Mouse (Mus musculus): ENCODE measurements around the gene Acsl1.
"Not testable (repeated sequence)": the region's sequence is repeated elsewhere in the genome, so short reads cannot be mapped to it uniquely, and the experiment has no call there.

Gene Acsl1

DNA sequence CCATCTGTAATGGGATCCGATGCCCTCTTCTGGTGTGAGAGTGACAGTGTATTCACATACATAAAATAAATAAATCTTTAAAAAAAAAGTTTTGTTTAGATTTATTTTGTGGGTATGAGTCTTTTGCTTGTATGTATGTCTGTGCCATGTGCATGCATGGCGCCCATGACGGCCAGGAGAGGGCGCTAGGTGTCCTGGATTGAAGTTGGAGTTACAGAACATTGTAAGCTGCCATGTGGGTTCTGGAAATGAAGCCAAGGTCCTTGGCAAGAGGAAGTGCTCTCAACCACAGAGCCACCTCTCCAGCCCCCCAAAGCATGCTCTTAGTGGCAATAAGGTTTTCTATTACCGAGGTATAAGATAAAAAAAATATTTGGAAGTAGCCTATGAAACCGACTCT, 88.6 kb downstream of the Acsl1 start:
- peak; percentile 69 for DNase-seq (ENCODE audit: extremely low read depth, low read depth)

DNA sequence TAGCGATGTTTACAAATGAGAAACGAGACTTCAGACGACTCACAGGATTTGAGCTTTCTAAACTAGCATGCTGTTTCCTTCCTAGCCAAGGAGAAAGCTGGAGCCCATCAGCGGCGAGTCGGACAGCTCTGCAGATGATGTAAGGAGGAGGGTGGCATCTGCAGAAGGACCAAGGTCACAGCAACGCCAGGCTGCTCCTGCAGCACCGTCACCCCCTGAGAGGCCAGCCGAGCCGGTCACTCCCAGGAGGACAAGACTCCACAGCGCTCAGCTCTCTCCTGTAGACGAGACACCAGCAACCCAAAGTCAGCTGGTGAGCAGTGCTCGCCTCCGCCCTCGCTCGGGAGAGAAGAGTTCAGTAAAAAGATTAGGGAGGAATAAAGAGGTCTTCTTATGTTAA, 91.5 kb downstream of the Acsl1 start:
- DNase-seq (ENCODE audit: extremely low read depth, low read depth), result no peak

DNA sequence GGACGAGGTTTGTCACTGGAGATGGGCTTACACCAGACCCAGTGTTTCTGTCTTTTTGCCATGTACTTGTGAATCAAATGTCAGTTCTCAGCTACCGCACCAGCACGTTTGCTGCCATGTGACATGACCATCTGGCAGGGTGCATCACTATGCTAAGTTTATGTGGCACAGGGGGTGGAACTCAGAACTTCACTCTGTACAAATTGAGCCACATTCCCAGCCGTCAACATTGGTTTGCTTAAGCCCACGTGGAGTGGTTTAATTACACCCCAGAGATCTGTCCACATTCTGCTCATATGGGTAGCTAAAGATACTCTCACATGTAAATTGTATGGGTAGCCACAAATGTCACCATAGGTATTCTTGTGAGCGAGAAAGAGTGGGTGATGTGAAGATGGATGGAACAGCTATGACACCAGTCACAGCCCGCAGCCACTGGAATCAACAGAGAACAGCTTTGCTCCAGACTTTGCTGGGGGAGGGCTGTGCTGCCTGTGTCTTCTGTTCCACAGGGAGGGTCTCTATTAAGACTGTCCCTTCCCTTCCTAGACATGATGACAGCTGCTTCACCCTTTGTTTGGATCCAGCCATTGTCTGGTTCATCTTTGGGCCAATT, 96.2 kb downstream of the Acsl1 start:
- DNase-seq (ENCODE audit: extremely low read depth, low read depth), result no peak

DNA sequence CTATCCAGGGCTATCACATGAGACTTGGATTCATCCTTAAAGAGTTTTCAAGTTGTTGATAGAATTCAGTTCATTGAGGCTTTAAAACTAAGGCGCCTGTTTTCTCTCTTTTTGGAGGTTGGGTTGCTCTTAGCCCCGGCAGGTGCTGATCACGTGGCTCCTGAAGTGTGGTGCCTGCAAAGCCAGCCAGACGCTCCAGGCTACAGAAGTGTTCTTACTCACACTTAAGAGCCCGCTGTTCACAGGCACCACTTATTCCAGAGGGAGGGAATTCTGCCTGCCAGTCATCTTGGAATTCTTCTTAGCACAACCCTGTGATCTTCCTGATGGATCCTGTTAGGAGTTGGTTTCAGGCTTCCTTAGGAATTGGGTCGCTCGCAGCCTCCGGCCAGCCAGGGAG, 97.1 kb downstream of the Acsl1 start:
- DNase-seq (ENCODE audit: extremely low read depth, low read depth), result no peak

DNA sequence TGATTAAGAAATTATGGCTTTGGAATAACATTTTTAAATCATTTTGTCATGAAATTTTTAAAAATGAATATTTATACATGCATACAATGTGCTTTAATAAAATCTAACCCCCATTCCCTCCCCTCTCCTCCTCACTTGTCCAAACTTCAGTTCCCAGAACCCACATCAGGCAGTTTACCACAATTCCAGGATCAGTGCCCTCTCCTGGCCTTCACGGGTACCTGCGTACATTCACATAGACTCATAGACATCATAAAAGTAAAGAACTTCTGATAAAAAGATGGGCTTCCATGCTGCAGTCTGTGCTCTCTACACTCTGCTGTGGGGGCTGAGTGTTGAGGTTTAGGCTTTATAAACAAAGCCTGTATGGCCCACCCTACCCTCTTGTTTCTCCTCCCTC, 98.1 kb downstream of the Acsl1 start:
- DNase-seq (ENCODE audit: extremely low read depth, low read depth), result no peak

DNA sequence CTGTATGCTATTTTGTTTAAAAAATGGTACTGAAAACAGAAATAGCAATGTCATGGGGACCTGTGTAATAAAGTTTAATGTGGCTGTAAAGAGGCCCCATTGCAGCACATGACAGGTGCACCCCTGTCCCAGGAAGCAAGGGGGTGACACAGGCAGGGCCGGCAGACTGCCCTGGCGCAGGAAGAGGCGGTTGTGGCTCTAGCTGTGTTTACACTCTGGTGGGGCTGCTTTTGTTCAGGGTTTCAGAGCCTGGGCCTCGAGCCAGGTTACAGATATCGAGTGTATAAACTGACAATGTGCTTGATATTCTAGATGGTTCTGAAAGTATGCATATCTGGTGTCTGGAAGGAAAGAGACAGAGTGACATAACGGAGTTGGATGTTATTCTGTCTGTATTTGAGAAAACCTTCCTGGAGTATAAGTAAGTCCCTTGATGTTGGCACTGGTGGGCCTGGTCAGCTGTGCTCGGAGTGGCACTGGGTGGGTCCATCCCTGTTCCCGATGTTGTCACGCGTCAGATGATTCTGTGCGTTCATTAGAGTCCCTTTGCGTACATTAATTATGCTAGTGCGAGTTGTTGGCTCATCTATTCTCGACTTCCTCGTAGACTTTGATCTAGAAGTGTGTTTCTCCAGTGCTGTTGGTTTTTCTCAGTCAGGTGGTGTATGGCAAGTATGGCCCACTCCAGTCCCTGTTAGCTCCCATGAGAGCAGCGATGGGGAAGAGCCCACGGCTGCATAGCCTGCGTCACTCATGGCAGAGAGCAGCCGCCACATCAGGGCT, 99.0 kb downstream of the Acsl1 start:
- DNase-seq (ENCODE audit: extremely low read depth, low read depth), result no peak

DNA sequence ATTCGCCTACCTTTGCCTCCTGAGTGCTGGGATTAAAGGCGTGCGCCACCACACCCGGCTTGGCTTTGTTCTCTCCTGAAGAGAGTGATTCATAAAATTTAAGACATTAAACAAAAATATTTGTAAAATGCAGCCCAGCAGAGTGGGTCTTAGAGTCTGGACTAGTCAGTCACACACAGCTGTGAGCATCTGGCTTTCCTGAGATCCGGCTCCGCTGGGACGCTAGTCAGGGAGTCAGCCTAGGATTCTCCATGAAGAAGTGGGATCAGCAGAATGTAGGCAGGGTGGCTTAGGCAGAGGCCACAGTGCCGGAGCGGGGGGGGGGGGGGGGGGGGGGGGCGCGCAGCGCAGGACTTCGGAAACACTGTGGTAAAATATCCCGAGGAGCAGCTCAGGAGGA, 99.8 kb downstream of the Acsl1 start:
- no peak for DNase-seq (ENCODE audit: extremely low read depth, low read depth)

DNA sequence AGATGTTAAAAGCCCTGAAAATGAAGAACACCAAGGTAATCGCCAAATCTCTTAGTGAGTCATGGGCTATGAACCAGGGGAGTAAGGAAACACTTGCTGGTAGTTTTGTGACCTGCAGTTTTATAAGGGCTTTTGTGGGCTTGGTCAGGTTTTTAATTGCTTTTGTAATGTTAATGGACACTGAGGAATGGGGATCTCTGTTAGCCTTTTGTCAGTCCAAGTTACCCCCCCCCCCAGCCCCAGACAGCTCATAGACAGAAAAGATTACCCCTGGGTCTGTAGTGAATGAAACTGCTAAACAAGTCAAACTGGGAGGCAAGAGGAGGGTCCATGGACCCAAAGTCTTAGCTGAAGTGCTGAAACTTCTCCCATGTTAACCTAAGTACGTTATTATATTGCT, 102.6 kb downstream of the Acsl1 start:
- DNase-seq (ENCODE audit: extremely low read depth, low read depth), result no peak

DNA sequence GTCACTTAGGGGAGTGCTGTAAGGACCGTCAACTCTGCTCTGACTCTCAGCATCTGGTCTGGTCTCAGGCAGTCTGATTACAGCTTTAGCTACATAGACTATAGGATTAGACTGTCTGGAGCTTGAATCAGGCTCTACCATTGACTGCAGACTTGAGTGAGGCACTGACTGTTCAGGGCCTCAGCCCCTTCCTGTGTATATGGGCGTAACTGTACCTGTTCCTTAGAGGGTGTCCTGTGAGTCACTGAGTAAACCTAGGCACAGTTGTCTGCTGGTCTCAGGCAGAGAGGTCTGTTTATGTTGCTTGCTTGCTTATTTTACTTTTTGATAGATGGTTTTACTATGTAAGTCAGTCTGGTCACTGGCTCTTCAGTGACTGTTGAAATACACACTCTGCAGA, 103.1 kb downstream of the Acsl1 start:
- no peak for DNase-seq (ENCODE audit: extremely low read depth, low read depth)

DNA sequence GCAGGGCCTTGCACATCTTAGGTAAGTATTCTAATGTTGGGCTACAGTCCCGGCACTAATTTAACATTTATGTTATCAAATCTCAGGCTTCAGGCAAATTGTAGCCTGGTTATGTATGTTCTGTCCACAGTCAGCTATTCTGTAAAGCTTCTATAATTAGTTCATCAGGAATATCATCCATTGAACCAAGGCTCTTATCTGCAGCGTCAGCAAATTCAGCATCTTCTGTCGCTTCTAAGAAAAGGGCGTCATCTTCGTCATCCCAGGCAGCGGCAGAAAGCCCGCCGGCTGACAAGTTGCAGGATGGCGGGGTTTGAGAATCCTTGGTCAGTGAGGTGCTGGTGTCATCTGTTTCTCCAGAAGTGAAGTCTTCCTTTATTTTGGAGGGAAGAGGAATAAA, 108.0 kb downstream of the Acsl1 start:
- no peak for DNase-seq (ENCODE audit: extremely low read depth, low read depth)

DNA sequence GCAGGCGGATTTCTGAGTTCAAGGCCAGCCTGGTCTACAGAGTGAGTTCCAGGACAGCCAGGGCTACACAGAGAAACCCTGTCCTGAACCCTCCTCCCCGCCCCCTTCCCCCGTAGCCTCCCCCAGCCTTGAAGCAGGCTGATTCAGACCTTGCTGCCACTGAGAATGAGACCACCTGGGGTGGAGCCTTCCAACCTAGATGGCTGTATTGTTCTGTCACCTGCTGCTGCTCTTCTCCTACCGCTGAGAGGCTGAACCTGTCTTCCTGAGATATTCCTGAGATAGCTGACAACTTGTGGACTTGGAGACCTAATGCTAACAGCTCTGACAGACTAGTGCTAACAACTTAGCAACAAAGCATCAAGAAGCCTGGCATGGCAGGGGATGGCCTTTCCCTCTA, 113.5 kb downstream of the Acsl1 start:
- DNase-seq (ENCODE audit: extremely low read depth, low read depth), result not testable (repeated sequence)

DNA sequence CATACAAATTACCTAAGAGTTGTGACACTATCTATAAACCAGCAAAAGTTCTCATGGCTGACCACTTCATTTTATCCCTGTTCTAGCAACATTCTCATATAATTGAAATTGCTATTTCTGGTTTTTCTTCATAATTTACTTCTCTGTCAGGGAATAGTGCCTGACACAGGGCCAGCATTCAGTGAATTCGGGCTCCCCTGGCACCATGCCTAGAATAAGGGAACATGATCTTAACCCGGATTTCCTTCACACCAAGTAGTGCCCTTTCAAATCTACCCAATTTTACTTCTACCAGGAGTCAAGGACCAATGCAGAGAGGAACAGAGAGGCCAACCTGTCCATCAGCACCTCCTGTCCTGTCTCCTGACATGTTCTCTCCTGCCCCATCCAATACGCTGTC, 114.7 kb downstream of the Acsl1 start:
- DNase-seq (ENCODE audit: extremely low read depth, low read depth), result no peak

Data from MEL-GATA-1-ER (cell line).